Mouse (Mus musculus) intestine, embryonic 16.5 days (tissue): ENCODE measurements at regions not wholly inside any gene's neighbourhood (a gene's known extent, or its start where the extent isn't known, plus 50 kb on each side); places are given as distances from the start of the nearest gene placed in this dataset.

Experiments
- ATAC-seq: fragments of 200-750 bp; cut with Nextera tagmentation; 2 replicates; pipeline ENCODE4 v1.8.0; 2017; ENCODE audit warnings: moderate TSS enrichment, moderate library complexity
- H3K27ac ChIP-seq: fragments of 300-500 bp; sonication (generic); 2 replicates; pipeline ENCODE4 v1.5.1; 2014; ENCODE audit warnings: mild to moderate bottlenecking, low read length
- H3K27me3 ChIP-seq: fragments of 300-500 bp; sonication (generic); replicated peaks from 2 replicates; pipeline ENCODE4 v1.6.1; 2014; ENCODE audit warnings: low read length, control low read depth, mixed read lengths; ENCODE audit not compliant: control insufficient read depth, insufficient read depth
- H3K36me3 ChIP-seq: fragments of 300-500 bp; sonication (generic); 2 replicates; pipeline ENCODE4 v1.6.1; 2014; ENCODE audit warnings: low read length, control low read depth; ENCODE audit not compliant: control insufficient read depth, insufficient read depth
- H3K4me1 ChIP-seq: fragments of 300-500 bp; sonication (generic); 2 replicates; pipeline ENCODE4 v1.6.1; 2014; ENCODE audit warnings: low read length, control low read depth, mixed read lengths; ENCODE audit not compliant: control insufficient read depth, insufficient read depth
- H3K4me2 ChIP-seq: fragments of 300-500 bp; sonication (generic); 2 replicates; pipeline ENCODE4 v1.6.1; 2014; ENCODE audit warnings: low read depth, low read length, control low read depth
- H3K4me3 ChIP-seq: fragments of 300-500 bp; sonication (generic); 2 replicates; pipeline ENCODE4 v1.5.1; 2014; ENCODE audit warnings: mild to moderate bottlenecking, low read length
- H3K9ac ChIP-seq: fragments of 300-500 bp; sonication (generic); 2 replicates; pipeline ENCODE4 v1.6.1; 2014; ENCODE audit warnings: low read depth, low read length
- H3K9me3 ChIP-seq: fragments of 300-500 bp; sonication (generic); 2 replicates; pipeline ENCODE4 v1.6.1; 2016; ENCODE audit warnings: low read length, control low read depth; ENCODE audit not compliant: control insufficient read depth
- WGBS: fragments of 180-500 bp; shearing (Covaris S2); extraction: QIAGEN DNeasy Blood & Tissue Kit; methylation state at CpG from one replicate; pipeline ENCODE4 v1.1.7; 2014; 5-methylcytosine and 5-hydroxymethylcytosine counted together

- ATAC-seq = no peak
- Histone ChIP-seq H3K4me3 (no peak overlapping the region), H3K4me1 (no peaks in the 10 kb centered on the region), H3K27me3 (no peaks in the 10 kb centered on the region), H3K36me3 (no peaks in the 10 kb centered on the region), H3K4me2 (no peak overlapping the region), H3K9me3 (no peaks in the 10 kb centered on the region), H3K27ac (no peak overlapping the region), H3K9ac (no peak overlapping the region)
- WGBS = 29% methylated on average over 3 of the region's 3 CpGs
Observed at GRCm38 (mm10) chr9:50191136-50191535, 153.6 kb downstream of the Rpl10-ps3 start.

- Histone ChIP-seq H3K9me3 (no peaks in the 10 kb centered on the region), H3K36me3 (no peaks in the 10 kb centered on the region), H3K9ac (no peak overlapping the region), H3K27ac (no peak overlapping the region), H3K27me3 (no peaks in the 10 kb centered on the region), H3K4me1 (no peaks in the 10 kb centered on the region), H3K4me3 (no peak overlapping the region), H3K4me2 (no peak overlapping the region)
- no peak for ATAC-seq
- 45% methylated on average over 6 of the region's 6 CpGs for WGBS
Observed at GRCm38 (mm10) chr9:50188576-50189070, 156.1 kb downstream of the Rpl10-ps3 start.

GRCm38 (mm10) chr9:50181360-50181759, 163.4 kb downstream of the Rpl10-ps3 start:
- WGBS = 58% methylated on average over 2 of the region's 2 CpGs
- H3K36me3 ChIP-seq = no peaks in the 10 kb centered on the region
- H3K27ac ChIP-seq = 0 out of 2 replicates have a peak overlapping the region, but pooled peaks have one; percentile 13
- H3K9me3 ChIP-seq = 0 out of 2 replicates have a peak, but pooled peaks cover 3% of the 10 kb centered on the region
- H3K9ac ChIP-seq = no peak overlapping the region
- no peak for ATAC-seq
- H3K4me3 ChIP-seq = no peak overlapping the region
- 0 out of 2 replicates have a peak, but pooled peaks cover 2% of the 10 kb centered on the region for H3K4me1 ChIP-seq
- no peak overlapping the region for H3K4me2 ChIP-seq
- no peaks in the 10 kb centered on the region for H3K27me3 ChIP-seq

GRCm38 (mm10) chr9:50176131-50176530, 168.6 kb downstream of the Rpl10-ps3 start:
- Histone ChIP-seq H3K27me3 (no peaks in the 10 kb centered on the region), H3K9ac (no peak overlapping the region), H3K4me3 (no peak overlapping the region), H3K4me1 (no peaks in the 10 kb centered on the region), H3K27ac (no peak overlapping the region), H3K4me2 (no peak overlapping the region), H3K9me3 (0 out of 2 replicates have a peak, but pooled peaks cover 3% of the 10 kb centered on the region), H3K36me3 (no peaks in the 10 kb centered on the region)
- 96% methylated on average over 2 of the region's 2 CpGs for WGBS
- no peak for ATAC-seq

- no peak overlapping the region for H3K9ac ChIP-seq
- WGBS = 23% methylated on average over 7 of the region's 7 CpGs
Observed at GRCm38 (mm10) chr9:50171826-50172464, 172.8 kb downstream of the Rpl10-ps3 start.

GRCm38 (mm10) chr9:50171164-50171563, 173.6 kb downstream of the Rpl10-ps3 start:
- H3K4me1 ChIP-seq = no peaks in the 10 kb centered on the region
- no peak overlapping the region for H3K4me3 ChIP-seq
- H3K36me3 ChIP-seq = no peaks in the 10 kb centered on the region
- ATAC-seq = peak; percentile 73
- H3K27me3 ChIP-seq = no peaks in the 10 kb centered on the region
- H3K4me2 ChIP-seq = no peak overlapping the region
- no peaks in the 10 kb centered on the region for H3K9me3 ChIP-seq
- H3K27ac ChIP-seq = peak overlapping the region; percentile 86
- 41% methylated on average over 2 of the region's 2 CpGs for WGBS
- no peak overlapping the region for H3K9ac ChIP-seq

More at GRCm38 (mm10) chr9:50171826-50172464, 172.8 kb downstream of the Rpl10-ps3 start:
- Histone ChIP-seq H3K36me3 (no peaks in the 10 kb centered on the region), H3K4me2 (no peak overlapping the region), H3K4me1 (no peaks in the 10 kb centered on the region), H3K27me3 (no peaks in the 10 kb centered on the region), H3K4me3 (no peak overlapping the region), H3K9me3 (no peaks in the 10 kb centered on the region), H3K27ac (peak overlapping the region; percentile 86)
- ATAC-seq = peak; percentile 79

GRCm38 (mm10) chr9:50170637-50171036, 174.1 kb downstream of the Rpl10-ps3 start:
- H3K27ac ChIP-seq = peak overlapping the region; percentile 49; the same call in 1 of the 2 replicates

GRCm38 (mm10) chr9:50154618-50155017, 190.2 kb downstream of the Rpl10-ps3 start:
- Histone ChIP-seq H3K36me3 (no peaks in the 10 kb centered on the region), H3K27me3 (no peaks in the 10 kb centered on the region), H3K27ac (no peak overlapping the region), H3K9me3 (no peaks in the 10 kb centered on the region), H3K9ac (no peak overlapping the region), H3K4me2 (no peak overlapping the region), H3K4me3 (no peak overlapping the region), H3K4me1 (no peaks in the 10 kb centered on the region)
- 84% methylated on average over 3 of the region's 3 CpGs for WGBS
- no peak for ATAC-seq

More at GRCm38 (mm10) chr9:50170637-50171036, 174.1 kb downstream of the Rpl10-ps3 start:
- H3K4me1 ChIP-seq = no peaks in the 10 kb centered on the region
- no peaks in the 10 kb centered on the region for H3K36me3 ChIP-seq
- H3K9ac ChIP-seq = no peak overlapping the region
- no peak overlapping the region for H3K4me3 ChIP-seq
- no peak overlapping the region for H3K4me2 ChIP-seq
- WGBS = 80% methylated on average over 5 of the region's 5 CpGs
- H3K27me3 ChIP-seq = no peaks in the 10 kb centered on the region
- H3K9me3 ChIP-seq = no peaks in the 10 kb centered on the region
- no peak; the same call in 1 of the 2 replicates for ATAC-seq

GRCm38 (mm10) chr9:50150091-50150490, 194.7 kb downstream of the Rpl10-ps3 start:
- no peak for ATAC-seq
- H3K9ac ChIP-seq = no peak overlapping the region
- no peaks in the 10 kb centered on the region for H3K27me3 ChIP-seq
- no peak overlapping the region for H3K27ac ChIP-seq
- H3K9me3 ChIP-seq = no peaks in the 10 kb centered on the region
- no peak overlapping the region for H3K4me3 ChIP-seq
- no peak overlapping the region for H3K4me2 ChIP-seq
- H3K36me3 ChIP-seq = no peaks in the 10 kb centered on the region
- H3K4me1 ChIP-seq = no peaks in the 10 kb centered on the region
